ENCODE assay signal across 10 mouse cellular contexts in the genomic region with DNA sequence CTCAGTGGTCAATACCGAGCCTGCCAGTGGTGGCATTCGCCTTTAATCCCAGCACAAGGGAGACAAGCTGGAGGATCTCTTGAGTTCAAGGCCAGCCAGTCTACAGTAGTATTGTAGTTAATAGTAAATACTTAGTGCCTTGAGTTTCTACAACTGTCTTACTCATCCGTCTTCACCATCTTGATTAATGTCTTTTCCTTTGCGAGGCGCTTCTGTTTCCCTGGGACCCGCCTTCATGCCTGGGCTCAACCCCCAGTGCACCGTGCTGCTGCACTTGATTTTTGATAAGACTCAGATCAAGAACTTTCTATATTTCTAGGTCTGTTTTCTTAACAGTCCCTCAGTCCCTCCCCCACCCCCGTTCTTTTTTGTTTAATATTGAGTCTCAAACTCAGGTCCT. TPM values are rescaled to one million over a fixed set of nuclear protein-coding genes. Genes with fewer than 3 reads are reported as not detected.
DNase-seq lines count a peak whose midpoint lies in the region; ATAC-seq and TF ChIP-seq lines count a peak whose summit lies in the region.
"Had no signal": no experiment of that assay in that cellular context is flagged by ENCODE, and none has a peak within 500 bp of the region (broad histone marks: within the 10 kb centered on the region; RNA-seq: fewer than 3 reads in every experiment).

No protein-coding gene starts in this region.

- no peak for DNase-seq in heart, postnatal 0 days (ENCODE audit: low spot score)
- DNase-seq in heart, postnatal 14 days, result no peak
- DNase-seq in midbrain, embryonic 14.5 days, result no peak
- no peak for DNase-seq in left cerebral cortex, adult 8-10 months (ENCODE audit: low spot score in 2 of 2)
- DNase-seq in frontal cortex, postnatal 10 days (ENCODE audit: low spot score in 2 of 2), result no peak
- DNase-seq in left cerebral cortex, postnatal 14 days (ENCODE audit: low spot score in 2 of 2), result no peak

- H3K27ac ChIP-seq in heart, postnatal 0 days (ENCODE audit: low read depth), result peak overlapping the region; percentile 99
- H3K27ac ChIP-seq in bone marrow, adult 2 months (ENCODE audit: control insufficient read depth, insufficient read depth, low read depth, low read length, poor library complexity), result no peak overlapping the region
- H3K27ac ChIP-seq in hindbrain, embryonic 15.5 days (replicated peaks), result no peak overlapping the region
- no peak overlapping the region for H3K27ac ChIP-seq in midbrain, embryonic 14.5 days (replicated peaks; ENCODE audit: low read depth, low read length)

- H3K27me3 ChIP-seq in heart, postnatal 0 days (ENCODE audit: control insufficient read depth, insufficient read depth, low read length), result no peaks in the 10 kb centered on the region
- no peaks in the 10 kb centered on the region for H3K27me3 ChIP-seq in hindbrain, embryonic 15.5 days
- no peaks in the 10 kb centered on the region for H3K27me3 ChIP-seq in midbrain, embryonic 14.5 days (ENCODE audit: control insufficient read depth, insufficient read depth, low read length)

- peak overlapping the region; percentile 90 for H3K4me2 ChIP-seq in heart, postnatal 0 days (ENCODE audit: low read depth, low read length)
- peak overlapping the region; percentile 81 for H3K4me2 ChIP-seq in hindbrain, embryonic 15.5 days
- H3K4me2 ChIP-seq in midbrain, embryonic 14.5 days (ENCODE audit: low read length), result peak overlapping the region; percentile 98

- ATAC-seq in heart, postnatal 0 days (ENCODE audit: insufficient read depth, low read depth), result no peak
- ATAC-seq in hindbrain, embryonic 15.5 days (ENCODE audit: low FRiP score, low read depth), result no peak
- no peak for ATAC-seq in midbrain, embryonic 14.5 days (ENCODE audit: low FRiP score, low TSS enrichment)

- no peak for TF ChIP-seq CTCF in heart, postnatal 0 days (IDR thresholded peaks at IDR 0.05; ENCODE audit: low read depth)
- TF ChIP-seq CTCF in bone marrow, adult 2 months (IDR thresholded peaks at IDR 0.05; ENCODE audit: control insufficient read depth, insufficient read depth, low read length), result no peak

- H3K9me3 ChIP-seq in heart, postnatal 0 days (replicated peaks; ENCODE audit: control insufficient read depth, low read length), result no peaks in the 10 kb centered on the region
- H3K9me3 ChIP-seq in hindbrain, embryonic 15.5 days, result no peaks in the 10 kb centered on the region
- H3K9me3 ChIP-seq in midbrain, embryonic 14.5 days (ENCODE audit: control insufficient read depth, low read length), result no peaks in the 10 kb centered on the region

- 0 out of 2 replicates have a peak, but pooled peaks cover 7% of the 10 kb centered on the region for H3K36me3 ChIP-seq in heart, postnatal 0 days (replicated peaks; ENCODE audit: control insufficient read depth, insufficient read depth, low read length)
- H3K36me3 ChIP-seq in hindbrain, embryonic 15.5 days, result peaks cover 5% of the 10 kb centered on the region; the same call in 1 of the 2 replicates
- peaks cover 10% of the 10 kb centered on the region; the same call in 1 of the 2 replicates for H3K36me3 ChIP-seq in midbrain, embryonic 14.5 days (ENCODE audit: control insufficient read depth, insufficient read depth, low read length)

- peak overlapping the region; percentile 87 for H3K9ac ChIP-seq in heart, postnatal 0 days (replicated peaks; ENCODE audit: low read depth, low read length)
- peak overlapping the region; percentile 75 for H3K9ac ChIP-seq in hindbrain, embryonic 15.5 days
- H3K9ac ChIP-seq in midbrain, embryonic 14.5 days (replicated peaks; ENCODE audit: low read length), result peak overlapping the region; percentile 77; the same call in 1 of the 2 replicates

- intact Hi-C loops in heart, postnatal 14 days (cut with DNase I), result loop anchor here (2.0 kb wide), 1 partner anchor 20 kb away; no protein-coding TSS in a partner anchor
- intact Hi-C loops in left cerebral cortex, postnatal 14 days (cut with DNase I), result no loop called here

- peaks cover 11% of the 10 kb centered on the region; the same call in 1 of the 2 replicates for H3K4me1 ChIP-seq in heart, postnatal 0 days (ENCODE audit: control insufficient read depth, insufficient read depth)
- H3K4me1 ChIP-seq in bone marrow, adult 2 months (ENCODE audit: control insufficient read depth, insufficient read depth, low read length), result no peaks in the 10 kb centered on the region; the same call in 1 of the 2 replicates
- H3K4me1 ChIP-seq in hindbrain, embryonic 15.5 days (replicated peaks), result peaks cover 26% of the 10 kb centered on the region
- peaks cover 16% of the 10 kb centered on the region for H3K4me1 ChIP-seq in midbrain, embryonic 14.5 days (ENCODE audit: control insufficient read depth, insufficient read depth, low read length)

- H3K4me3 ChIP-seq in heart, postnatal 0 days (ENCODE audit: low read depth, low read length), result peak overlapping the region; percentile 85
- peak overlapping the region; percentile 48 for H3K4me3 ChIP-seq in bone marrow, adult 2 months (replicated peaks; ENCODE audit: control insufficient read depth, low read depth, low read length)
- peak overlapping the region; percentile 87 for H3K4me3 ChIP-seq in hindbrain, embryonic 15.5 days
- H3K4me3 ChIP-seq in midbrain, embryonic 14.5 days (replicated peaks; ENCODE audit: low read depth, low read length), result peak overlapping the region; percentile 78

- no peak for TF ChIP-seq EP300 in heart, postnatal 0 days (IDR thresholded peaks at IDR 0.05; ENCODE audit: low read depth)

- WGBS in heart, postnatal 0 days, result 32% methylated on average over 8 of the region's 8 CpGs
- WGBS in bone marrow, adult 2 months, result 36% methylated on average over 8 of the region's 8 CpGs
- WGBS in hindbrain, embryonic 15.5 days, result 32% methylated on average over 8 of the region's 8 CpGs
- WGBS in midbrain, embryonic 14.5 days, result 47% methylated on average over 8 of the region's 8 CpGs

- TF ChIP-seq POLR2A in bone marrow, adult 2 months (IDR thresholded peaks at IDR 0.05; ENCODE audit: borderline replicate concordance, control insufficient read depth, low read depth, low read length), result no peak

RNA-seq across cellular contexts. Expression of a gene that starts 2.4 kb away (rescaled TPM):
- 878 and 986 TPM in 2 replicates for total RNA-seq in heart, postnatal 0 days (2014; rRNA removed; ENCODE audit: low replicate concordance)
- 744 and 806 TPM in 2 replicates for polyA plus RNA-seq in heart, postnatal 0 days (2015; fragmentation: Nextera tagmentation; extraction: Ambion mirVana)
- total RNA-seq in heart, postnatal 14 days (2021), result 100 to 1,000 TPM; 496 to 503 TPM
- polyA plus RNA-seq in bone marrow, adult 2 months (2011; ENCODE audit: insufficient read depth, insufficient read length, low replicate concordance, missing spikeins), result 26.7 and 40.1 TPM in 2 replicates
- polyA plus RNA-seq in hindbrain, embryonic 15.5 days (2015; fragmentation: Nextera tagmentation; extraction: Ambion mirVana), result 341 and 365 TPM in 2 replicates
- polyA plus RNA-seq in midbrain, embryonic 14.5 days (2014; fragmentation: Nextera tagmentation; extraction: Ambion mirVana), result 282 and 326 TPM in 2 replicates
- total RNA-seq in left cerebral cortex, adult 8-10 months (2022), result 100 to 1,000 TPM; 161 to 190 (median 175) TPM
- total RNA-seq in left cerebral cortex, postnatal 14 days (2021), result 100 to 1,000 TPM; 193 to 205 TPM

RNA-seq across cellular contexts. Expression of a gene that starts 25.8 kb away (rescaled TPM):
- 29.2 and 68.5 TPM in 2 replicates for total RNA-seq in heart, postnatal 0 days (2014; rRNA removed; ENCODE audit: low replicate concordance)
- polyA plus RNA-seq in heart, postnatal 0 days (2015; fragmentation: Nextera tagmentation; extraction: Ambion mirVana), result 54.4 and 57.3 TPM in 2 replicates
- total RNA-seq in heart, postnatal 14 days (2021), result 10 to 100 TPM; 16.7 to 21.2 TPM
- polyA plus RNA-seq in bone marrow, adult 2 months (2011; ENCODE audit: insufficient read depth, insufficient read length, low replicate concordance, missing spikeins), result 11.9 and 17.9 TPM in 2 replicates
- polyA plus RNA-seq in hindbrain, embryonic 15.5 days (2015; fragmentation: Nextera tagmentation; extraction: Ambion mirVana), result 173 and 188 TPM in 2 replicates
- 177 and 204 TPM in 2 replicates for polyA plus RNA-seq in midbrain, embryonic 14.5 days (2014; fragmentation: Nextera tagmentation; extraction: Ambion mirVana)
- 10 to 100 TPM; 56.4 to 58.4 (median 57.0) TPM for total RNA-seq in left cerebral cortex, adult 8-10 months (2022)
- total RNA-seq in left cerebral cortex, postnatal 14 days (2021), result 10 to 100 TPM; 58.0 to 62.1 TPM

RNA-seq across cellular contexts. Expression of a gene that starts 49.2 kb away (rescaled TPM):
- total RNA-seq in heart, postnatal 0 days (2014; rRNA removed; ENCODE audit: low replicate concordance), result not detected in 2 replicates
- polyA plus RNA-seq in heart, postnatal 0 days (2015; fragmentation: Nextera tagmentation; extraction: Ambion mirVana), result not detected in 2 replicates
- total RNA-seq in heart, postnatal 14 days (2021), result not detected
- not detected in 2 replicates for polyA plus RNA-seq in bone marrow, adult 2 months (2011; ENCODE audit: insufficient read depth, insufficient read length, low replicate concordance, missing spikeins)
- not detected in 2 replicates for polyA plus RNA-seq in hindbrain, embryonic 15.5 days (2015; fragmentation: Nextera tagmentation; extraction: Ambion mirVana)
- polyA plus RNA-seq in midbrain, embryonic 14.5 days (2014; fragmentation: Nextera tagmentation; extraction: Ambion mirVana), result not detected in 2 replicates
- under 1 TPM; 0.56 to 0.91 (median 0.76) TPM for total RNA-seq in left cerebral cortex, adult 8-10 months (2022)
- total RNA-seq in left cerebral cortex, postnatal 14 days (2021), result not detected
- total RNA-seq: adrenal gland, postnatal 36 days; left cerebral cortex, postnatal 25 days had no signal

RNA-seq across cellular contexts. Expression of a gene that starts 52.2 kb away (rescaled TPM):
- not detected in 2 replicates for total RNA-seq in heart, postnatal 0 days (2014; rRNA removed; ENCODE audit: low replicate concordance)
- polyA plus RNA-seq in heart, postnatal 0 days (2015; fragmentation: Nextera tagmentation; extraction: Ambion mirVana), result 0.10 TPM in 1 of 2 replicates, not detected in the other
- under 1 TPM; 0.24 to 0.69 TPM for total RNA-seq in heart, postnatal 14 days (2021)
- polyA plus RNA-seq in bone marrow, adult 2 months (2011; ENCODE audit: insufficient read depth, insufficient read length, low replicate concordance, missing spikeins), result not detected in 2 replicates
- polyA plus RNA-seq in hindbrain, embryonic 15.5 days (2015; fragmentation: Nextera tagmentation; extraction: Ambion mirVana), result 18.4 and 23.1 TPM in 2 replicates
- 18.3 and 20.6 TPM in 2 replicates for polyA plus RNA-seq in midbrain, embryonic 14.5 days (2014; fragmentation: Nextera tagmentation; extraction: Ambion mirVana)
- 10 to 100 TPM; 26.4 to 28.5 (median 27.1) TPM for total RNA-seq in left cerebral cortex, adult 8-10 months (2022)
- total RNA-seq in left cerebral cortex, postnatal 14 days (2021), result 10 to 100 TPM in 1 of 2 experiments, 1 to 10 TPM in 1; 7.2 to 12.3 TPM
